Mouse (Mus musculus) CH12.LX (cell line): ENCODE results near the gene Ovca2. TPM values are rescaled to one million over a fixed set of nuclear protein-coding genes. Genes with fewer than 3 reads are reported as not detected.

Experiments
- DNase-seq: peaks from one replicate; pipeline ENCODE4 v3.0.0-alpha.2; 2013; ENCODE audit errors: extremely low read depth
- H3K27ac ChIP-seq: 2 replicates; pipeline ENCODE4 v1.5.1; 2012; ENCODE audit warnings: low read depth, mild to moderate bottlenecking, control low read depth, moderate library complexity; ENCODE audit not compliant: insufficient read depth
- H3K27me3 ChIP-seq: replicated peaks from 2 replicates; pipeline ENCODE3; 2012; ENCODE audit warnings: inconsistent platforms
- H3K36me3 ChIP-seq, 2 experiments: replicated peaks in 1 of 2; 2 replicates each; pipeline versions ENCODE3 to v1.6.1; 2012; ENCODE audit warnings: inconsistent platforms in 1 of 2, low read length in 1 of 2, mild to moderate bottlenecking in 1 of 2, mixed read lengths in 1 of 2, moderate library complexity in 1 of 2; ENCODE audit not compliant: control insufficient read depth in 1 of 2, insufficient read depth in 1 of 2
- H3K4me1 ChIP-seq, 2 experiments: 2 replicates each; pipeline ENCODE4 v1.6.1; 2012; ENCODE audit warnings: inconsistent platforms in 1 of 2, moderate library complexity in 1 of 2; ENCODE audit not compliant: insufficient read depth in 2 of 2, control insufficient read depth in 1 of 2
- H3K4me2 ChIP-seq: 2 replicates; pipeline ENCODE4 v1.6.1; 2012; ENCODE audit warnings: low read depth, mild to moderate bottlenecking, control low read depth; ENCODE audit not compliant: poor library complexity, insufficient read depth, severe bottlenecking
- H3K4me3 ChIP-seq, 3 experiments: fragments of 150-350 bp in 1 of 3; sonication (generic) in 1 of 3; replicated peaks in 1 of 3; 2 replicates each; pipeline versions ENCODE3 to v1.5.1; 2011 to 2012; ENCODE audit warnings: low read depth in 2 of 3, low read length in 2 of 3, mild to moderate bottlenecking in 2 of 3, moderate library complexity in 2 of 3, control low read depth in 1 of 3, improper control_type of control experiment in 1 of 3, inconsistent platforms in 1 of 3, mixed read lengths in 1 of 3; ENCODE audit not compliant: poor library complexity in 1 of 3
- H3K79me2 ChIP-seq: replicated peaks from 2 replicates; pipeline ENCODE4 v1.6.1; 2012; ENCODE audit warnings: mild to moderate bottlenecking, moderate library complexity; ENCODE audit not compliant: control insufficient read depth, poor library complexity, insufficient read depth, severe bottlenecking; ENCODE audit errors: extremely low read depth
- H3K9ac ChIP-seq: 2 replicates; pipeline ENCODE4 v1.6.1; 2012; ENCODE audit warnings: low read depth, mild to moderate bottlenecking, control low read depth, moderate library complexity; ENCODE audit not compliant: insufficient read depth
- H3K9me3 ChIP-seq: replicated peaks from 2 replicates; pipeline ENCODE3; 2012; ENCODE audit warnings: low read length, inconsistent platforms, mixed read lengths
- CHD1 ChIP-seq: IDR thresholded peaks from 2 replicates; pipeline ENCODE4 v1.6.1; 2012; ENCODE audit warnings: low read depth, low read length, improper control_type of control experiment, inconsistent platforms
- EP300 ChIP-seq: IDR thresholded peaks from 2 replicates; pipeline ENCODE4 v1.6.1; 2011; ENCODE audit warnings: low read length, improper control_type of control experiment
- HCFC1 ChIP-seq: IDR thresholded peaks from 2 replicates; pipeline ENCODE4 v1.6.1; 2012; ENCODE audit warnings: low read depth, mild to moderate bottlenecking, inconsistent platforms, low read length, improper control_type of control experiment
- JUN ChIP-seq: IDR thresholded peaks from 2 replicates; pipeline ENCODE4 v1.6.1; 2011; ENCODE audit warnings: low read depth, mild to moderate bottlenecking, low read length, improper control_type of control experiment, moderate library complexity; ENCODE audit not compliant: insufficient read depth
- JUND ChIP-seq: conservative IDR thresholded peaks from 2 replicates; pipeline ENCODE4 v1.6.1; 2011; ENCODE audit warnings: low read depth, low read length, improper control_type of control experiment
- MAZ ChIP-seq: IDR thresholded peaks from 2 replicates; pipeline ENCODE4 v1.6.1; 2012; ENCODE audit warnings: low read depth, mild to moderate bottlenecking, inconsistent platforms, low read length, improper control_type of control experiment, moderate library complexity
- MEF2A ChIP-seq: IDR thresholded peaks from 2 replicates; pipeline ENCODE4 v1.6.1; 2014; ENCODE audit warnings: low read depth, mild to moderate bottlenecking, inconsistent platforms, low read length, improper control_type of control experiment, borderline replicate concordance
- NELFE ChIP-seq: IDR thresholded peaks from 2 replicates; pipeline ENCODE4 v1.6.1; 2011; ENCODE audit warnings: low read depth, low read length, improper control_type of control experiment
- POLR2AphosphoS2 ChIP-seq: IDR thresholded peaks from 2 replicates; pipeline ENCODE4 v1.6.1; 2011; ENCODE audit warnings: low read depth, low read length, improper control_type of control experiment
- RCOR1 ChIP-seq: conservative IDR thresholded peaks from 2 replicates; pipeline ENCODE4 v1.6.1; 2012; ENCODE audit warnings: low read depth, mild to moderate bottlenecking, inconsistent platforms, low read length, improper control_type of control experiment
- UBTF ChIP-seq: IDR thresholded peaks from 2 replicates; pipeline ENCODE4 v1.6.1; 2012; ENCODE audit warnings: low read depth, mild to moderate bottlenecking, inconsistent platforms, low read length, improper control_type of control experiment, moderate library complexity
- USF2 ChIP-seq: conservative IDR thresholded peaks from 2 replicates; pipeline ENCODE4 v1.6.1; 2011; ENCODE audit warnings: low read depth, low read length, improper control_type of control experiment
- ZNF384 ChIP-seq: IDR thresholded peaks from 2 replicates; pipeline ENCODE4 v1.6.1; 2012; ENCODE audit warnings: low read depth, low read length, improper control_type of control experiment, inconsistent platforms
- dilution Hi-C: fragments of 300-500 bp; cut with MboI; formaldehyde crosslinking; loops from 2 replicates; pipeline ENCODE4 v1.14.3; 2020; ENCODE audit warnings: low sequenced_read_pairs; ENCODE audit not compliant: extremely low pct_unique_long_range_greater_than_20kb, extremely low pct_ligation_motif_present
- in situ Hi-C: fragments of 300-500 bp; cut with MboI; formaldehyde crosslinking; loops from 3 replicates; pipeline ENCODE4 v1.14.3; 2019; ENCODE audit warnings: low sequenced_read_pairs, low pct_ligation_motif_present, low pct_unique_long_range_greater_than_20kb, mixed read lengths
- polyA plus RNA-seq: library from polyadenylated mRNA; unstranded; fragments of >175 nt; gene quantifications from 2 replicates; pipeline ENCODE4 v1.2.1, GENCODE M21; 2012; ENCODE audit warnings: low read depth; ENCODE audit not compliant: insufficient read length
- total RNA-seq, 2 experiments: library from RNA; depleted of rRNA; stranded (reverse); fragments of 300-350 nt in 1 of 2; fragments of >200 nt in 1 of 2; gene quantifications; 2 replicates each; pipeline ENCODE4 v1.2.3; 2012 to 2014

Ovca2 gene
- total and polyA plus RNA-seq, 3 experiments, result 20.7 to 86.9 (median 32.1) TPM

GRCm38 (mm10) chr11:75126384-75126783 lies 52.3 kb downstream of the Ovca2 start:
- H3K27me3 ChIP-seq, result no peaks in the 10 kb centered on the region
- no peaks in the 10 kb centered on the region for H3K9me3 ChIP-seq
- H3K4me2 ChIP-seq, result no peak overlapping the region
- dilution Hi-C loops, result no loop called here
- DNase-seq, result no peak
- in situ Hi-C loops, result no loop called here
- TF ChIP-seq MAZ, result no peak
- no peak for TF ChIP-seq MEF2A
- TF ChIP-seq CHD1, result no peak
- no peak for TF ChIP-seq POLR2AphosphoS2
- no peak for TF ChIP-seq HCFC1
- no peak for TF ChIP-seq JUN
- TF ChIP-seq ZNF384, result no peak
- TF ChIP-seq NELFE, result no peak
- no peak for TF ChIP-seq EP300
- TF ChIP-seq USF2, result no peak
- TF ChIP-seq UBTF, result no peak
- no peak for TF ChIP-seq JUND
- no peak for TF ChIP-seq RCOR1
- H3K36me3 ChIP-seq, result peaks cover 0 to 16% of the 10 kb centered on the region in 2 experiments
- H3K79me2 ChIP-seq, result no peaks in the 10 kb centered on the region
- H3K4me1 ChIP-seq, result peaks cover 4 to 8% of the 10 kb centered on the region in 2 experiments; a peak in 3 of 4 replicates
- H3K27ac ChIP-seq, result no peak overlapping the region
- H3K9ac ChIP-seq, result no peak overlapping the region
- H3K4me3 ChIP-seq, result no peak overlapping the region

Other genes with a start within 250 kb of the Ovca2 start
- 6.4 and 9.6 TPM in 2 replicates for gene Hic1, start 9.3 kb downstream of the Ovca2 start, total RNA-seq (2012; rRNA removed)
- 2.8 and 2.9 TPM in 2 replicates for gene Hic1, start 9.3 kb downstream of the Ovca2 start, total RNA-seq (2014; rRNA removed)
- 4.3 and 5.7 TPM in 2 replicates for gene Hic1, start 9.3 kb downstream of the Ovca2 start, polyA plus RNA-seq
- gene Dph1, start 12.4 kb upstream of the Ovca2 start, total RNA-seq (2012; rRNA removed), result 47.7 and 50.6 TPM in 2 replicates
- 56.4 and 57.0 TPM in 2 replicates for gene Dph1, start 12.4 kb upstream of the Ovca2 start, total RNA-seq (2014; rRNA removed)
- 50.9 and 54.7 TPM in 2 replicates for gene Dph1, start 12.4 kb upstream of the Ovca2 start, polyA plus RNA-seq
- 0.04 TPM in 2 replicates for gene Rtn4rl1, start 14.9 kb upstream of the Ovca2 start, total RNA-seq (2012; rRNA removed)
- gene Rtn4rl1, start 14.9 kb upstream of the Ovca2 start, total RNA-seq (2014; rRNA removed), result 0.08 TPM in 1 of 2 replicates, not detected in the other
- 0.09 and 0.11 TPM in 2 replicates for gene Rtn4rl1, start 14.9 kb upstream of the Ovca2 start, polyA plus RNA-seq
- 287 and 354 TPM in 2 replicates for gene Rpa1, start 169.5 kb upstream of the Ovca2 start, total RNA-seq (2012; rRNA removed)
- 357 and 379 TPM in 2 replicates for gene Rpa1, start 169.5 kb upstream of the Ovca2 start, total RNA-seq (2014; rRNA removed)
- gene Rpa1, start 169.5 kb upstream of the Ovca2 start, polyA plus RNA-seq, result 230 and 247 TPM in 2 replicates
- 11.5 and 13.9 TPM in 2 replicates for gene Smyd4, start 169.6 kb upstream of the Ovca2 start, total RNA-seq (2012; rRNA removed)
- gene Smyd4, start 169.6 kb upstream of the Ovca2 start, total RNA-seq (2014; rRNA removed), result 13.9 and 15.4 TPM in 2 replicates
- 11.8 and 12.5 TPM in 2 replicates for gene Smyd4, start 169.6 kb upstream of the Ovca2 start, polyA plus RNA-seq
- gene Serpinf1, start 243.9 kb upstream of the Ovca2 start, total RNA-seq (2012; rRNA removed), result 26.0 and 30.3 TPM in 2 replicates
- 56.5 and 58.4 TPM in 2 replicates for gene Serpinf1, start 243.9 kb upstream of the Ovca2 start, total RNA-seq (2014; rRNA removed)
- 119 and 131 TPM in 2 replicates for gene Serpinf1, start 243.9 kb upstream of the Ovca2 start, polyA plus RNA-seq